Mouse (Mus musculus): ENCODE results near the gene Filip1.

DNA sequence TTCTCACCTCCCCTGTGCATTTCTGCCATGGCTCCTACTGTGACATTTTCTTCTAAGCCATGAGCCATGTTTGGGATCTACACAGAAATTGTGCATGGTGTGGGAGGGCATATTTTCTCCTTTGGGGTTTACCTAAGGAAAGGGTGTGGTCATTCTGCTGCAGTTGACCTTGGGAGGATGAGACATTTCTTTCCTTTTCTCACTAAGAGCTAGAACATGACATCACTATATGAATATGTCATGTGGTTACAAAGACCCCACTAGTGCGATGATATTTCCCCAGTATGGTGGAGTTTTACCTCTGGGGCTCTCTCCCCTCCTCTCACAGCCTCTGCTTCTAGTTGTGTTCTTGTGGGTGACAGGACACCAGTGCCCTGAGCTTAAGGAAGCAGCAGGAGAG is 22.9 kb downstream of the Filip1 start:
- TF ChIP-seq CTCF (conservative IDR thresholded peaks at IDR 0.05; ENCODE audit: low read length) (no peak), NANOG (IDR thresholded peaks at IDR 0.05; ENCODE audit: borderline replicate concordance, low read length) (no peak), POU5F1 (IDR thresholded peaks at IDR 0.05; ENCODE audit: borderline replicate concordance, low read length) (no peak)
